36 mouse cellular contexts compared by ENCODE assay signal in the genomic region with DNA sequence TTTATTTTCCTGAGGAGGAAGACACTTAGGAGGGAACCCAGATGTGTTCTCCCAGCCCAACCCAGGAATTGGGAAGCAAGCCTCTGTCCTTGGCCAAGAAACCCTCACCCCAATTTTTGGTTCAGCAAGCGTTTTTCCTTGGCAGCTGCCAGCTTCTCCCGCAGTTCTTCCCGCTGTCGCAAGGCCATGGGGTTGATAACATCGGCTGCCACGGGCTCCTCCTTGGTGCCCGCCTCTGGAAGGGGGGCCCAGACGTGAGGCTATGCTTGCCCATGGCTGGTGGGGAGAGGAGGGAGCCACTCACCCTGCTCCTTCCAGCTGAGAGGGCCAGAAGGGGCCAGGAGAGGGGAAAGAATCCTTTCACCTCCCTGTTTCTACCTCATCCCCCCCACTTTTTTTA. TPM values are rescaled to one million over a fixed set of nuclear protein-coding genes. Genes with fewer than 3 reads are reported as not detected.
"Had no signal": no experiment of that assay in that cellular context is flagged by ENCODE, and none has a peak within 500 bp of the region (broad histone marks: within the 10 kb centered on the region; RNA-seq: fewer than 3 reads in every experiment).

No protein-coding gene starts in this region.

- H3K9ac ChIP-seq: heart, embryonic 12.5 days; heart, embryonic 15.5 days; hindbrain, embryonic 12.5 days; hindbrain, embryonic 13.5 days; hindbrain, embryonic 14.5 days; hindbrain, embryonic 15.5 days; intestine, embryonic 15.5 days; kidney, embryonic 15.5 days had no signal

- H3K9me3 ChIP-seq: heart, embryonic 10.5 days; heart, embryonic 12.5 days; heart, embryonic 13.5 days; heart, embryonic 15.5 days; hindbrain, embryonic 10.5 days; hindbrain, embryonic 12.5 days; hindbrain, embryonic 13.5 days; hindbrain, embryonic 15.5 days; intestine, embryonic 15.5 days; kidney, embryonic 15.5 days had no signal

- H3K27me3 ChIP-seq: heart, embryonic 12.5 days; heart, embryonic 13.5 days; heart, embryonic 15.5 days; hindbrain, embryonic 12.5 days; hindbrain, embryonic 13.5 days; hindbrain, embryonic 15.5 days; intestine, embryonic 15.5 days; kidney, embryonic 15.5 days had no signal

- H3K27ac ChIP-seq: heart, adult 2 months; heart, embryonic 10.5 days; heart, embryonic 13.5 days; heart, embryonic 15.5 days; hindbrain, embryonic 10.5 days; hindbrain, embryonic 12.5 days; hindbrain, embryonic 13.5 days; hindbrain, embryonic 14.5 days; hindbrain, embryonic 15.5 days; hindbrain, postnatal 0 days; intestine, embryonic 15.5 days; kidney, embryonic 15.5 days; kidney, postnatal 0 days; layer of hippocampus, adult 2 months had no signal

- H3K4me2 ChIP-seq: heart, embryonic 11.5 days; heart, embryonic 12.5 days; heart, embryonic 13.5 days; heart, embryonic 15.5 days; hindbrain, embryonic 12.5 days; hindbrain, embryonic 13.5 days; hindbrain, embryonic 14.5 days; hindbrain, embryonic 15.5 days; intestine, embryonic 15.5 days; kidney, embryonic 15.5 days had no signal

- DNase-seq: heart, adult 2 months; heart, postnatal 10 days; heart, postnatal 14 days; heart, postnatal 36 days; heart, postnatal 4 days; kidney, adult 11 months; kidney, adult 18-20 months; kidney, adult 2 months; kidney, adult 8-10 months; kidney, adult 9 months; kidney, postnatal 10 days; kidney, postnatal 14 days; kidney, postnatal 25 days; kidney, postnatal 36 days; kidney, postnatal 4 days; layer of hippocampus, adult 9-11 months had no signal

- H3K4me3 ChIP-seq: heart, adult 2 months; heart, embryonic 10.5 days; heart, embryonic 12.5 days; heart, embryonic 13.5 days; heart, embryonic 15.5 days; hindbrain, embryonic 10.5 days; hindbrain, embryonic 12.5 days; hindbrain, embryonic 13.5 days; hindbrain, embryonic 15.5 days; intestine, embryonic 15.5 days; kidney, embryonic 15.5 days; layer of hippocampus, adult 2 months had no signal

- ATAC-seq: hindbrain, embryonic 16.5 days; hindbrain, postnatal 0 days; inflammation-experienced regulatory T-cells, adult 6 months; intestine, embryonic 15.5 days; intestine, embryonic 16.5 days; intestine, postnatal 0 days had no signal

RNA-seq across cellular contexts. Expression of gene Tsga10ip, which starts 17.6 kb away (rescaled TPM):
- polyA plus RNA-seq: hindbrain, embryonic 14.5 days; hindbrain, embryonic 15.5 days; hindbrain, embryonic 16.5 days; hindbrain, postnatal 0 days; inflammation-experienced regulatory T-cells, adult 6 months had no signal

RNA-seq across cellular contexts. Expression of gene Cst6, which starts 35.3 kb away (rescaled TPM):
- polyA plus RNA-seq: heart, embryonic 10.5 days; heart, embryonic 12.5 days; kidney, embryonic 16.5 days had no signal
